Mouse (Mus musculus): ENCODE measurements around the gene Kdf1.
"Not testable (repeated sequence)": the region's sequence is repeated elsewhere in the genome, so short reads cannot be mapped to it uniquely, and the experiment has no call there.

The Kdf1 gene

DNA sequence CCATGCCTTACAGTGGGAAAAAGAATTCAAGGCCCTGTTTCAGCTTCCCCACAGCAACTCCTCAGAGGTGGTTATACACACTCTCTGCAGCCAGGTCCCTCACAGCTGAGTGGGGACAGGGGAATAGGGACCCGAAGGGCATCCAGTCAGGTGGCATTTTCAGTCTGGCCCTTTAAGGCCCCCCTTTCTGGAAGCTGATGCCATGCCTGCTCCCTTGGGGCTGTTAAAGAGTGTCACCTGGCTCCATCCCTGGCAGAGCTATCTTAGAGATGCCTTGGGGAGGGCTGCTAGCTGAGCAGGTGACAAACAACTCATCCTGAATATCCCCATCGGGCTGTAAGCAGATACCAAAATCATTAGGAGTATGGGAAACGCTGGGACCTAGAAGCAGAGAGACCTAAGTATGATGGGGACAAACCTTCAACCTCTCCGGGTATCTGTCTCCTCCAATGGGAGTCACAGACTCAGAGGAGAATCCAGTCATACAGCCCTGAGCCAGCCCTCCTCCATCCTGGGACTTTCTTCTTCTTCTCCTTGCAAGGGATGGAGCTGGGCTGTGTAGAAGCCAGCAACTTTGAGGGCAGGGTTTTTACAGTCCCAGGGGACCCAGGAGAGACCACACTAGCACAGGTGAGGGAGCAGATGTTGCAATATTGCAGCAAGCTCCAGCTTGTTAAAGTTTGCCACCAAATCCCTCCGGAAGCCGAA, 21.9 kb upstream of the Kdf1 start:
- DNase-seq = no peak

DNA sequence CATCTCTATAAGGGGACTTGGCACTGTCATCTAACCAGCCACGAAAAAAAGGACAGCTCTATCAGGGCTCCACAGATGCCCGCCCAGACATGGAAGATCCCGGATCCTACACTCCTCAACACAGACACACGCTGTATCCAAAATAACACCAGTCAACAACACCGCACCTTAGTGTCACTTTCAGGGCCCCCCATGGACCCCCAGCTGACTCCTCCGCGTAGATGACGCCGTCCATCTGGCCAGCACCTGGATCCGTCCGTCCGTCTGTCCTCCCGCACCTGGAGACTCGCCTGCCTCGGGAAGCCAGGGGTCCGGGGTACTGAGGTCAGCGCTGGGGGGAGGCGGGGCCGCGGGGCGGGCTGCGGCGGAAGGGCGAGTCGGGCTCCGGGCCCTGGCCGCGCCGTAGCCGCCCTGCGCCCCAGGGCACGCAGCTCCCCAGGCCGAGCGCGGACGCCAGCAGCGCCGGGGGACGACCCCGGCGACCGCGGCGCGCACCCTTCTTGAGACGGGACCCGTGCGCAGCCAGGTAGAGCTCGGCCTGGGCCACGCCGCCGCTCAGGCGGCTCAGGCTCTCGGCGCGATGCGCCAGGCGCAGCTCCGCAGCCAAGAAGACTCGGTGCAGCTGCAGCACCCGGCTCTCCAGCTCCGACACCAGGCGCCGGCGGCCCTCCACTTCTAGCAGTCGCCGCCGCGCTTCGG, 21.2 kb upstream of the Kdf1 start:
- peak in 1 of 2 experiments; percentile 27 for DNase-seq

DNA sequence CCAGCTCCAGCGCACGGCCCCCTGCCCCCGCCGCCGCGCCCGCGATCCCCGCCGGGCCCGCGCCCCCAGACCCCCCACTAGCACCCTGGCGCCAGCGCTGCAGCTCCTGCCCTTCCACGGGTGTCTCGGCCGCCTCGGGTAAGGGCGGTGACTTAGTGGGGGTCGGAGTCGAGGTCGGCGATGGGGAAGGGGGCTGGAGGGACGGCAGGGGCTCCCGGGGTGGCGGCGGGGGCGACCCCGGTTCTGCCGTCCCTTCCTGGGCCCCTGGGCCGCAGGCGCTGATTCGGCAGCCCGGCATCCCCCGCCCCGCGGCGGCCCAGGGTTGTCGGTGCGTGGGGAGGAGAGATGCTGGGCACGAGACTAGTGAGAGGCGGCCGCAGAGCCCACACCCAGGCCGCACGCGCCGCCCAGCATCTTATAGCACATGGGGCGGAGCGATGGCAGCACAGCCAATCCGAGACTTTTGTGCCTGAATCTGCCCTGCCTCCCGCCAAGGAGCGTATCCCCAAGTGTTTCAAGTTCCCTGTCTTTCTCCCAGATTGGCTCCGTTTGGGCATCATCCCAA, 20.5 kb upstream of the Kdf1 start, which contains the start of gene Trnp1:
TSS of gene Trnp1 (minus strand) at position 391 of the 565 bp plus-strand sequence.
- DNase-seq = peak; percentile 62 to 66

DNA sequence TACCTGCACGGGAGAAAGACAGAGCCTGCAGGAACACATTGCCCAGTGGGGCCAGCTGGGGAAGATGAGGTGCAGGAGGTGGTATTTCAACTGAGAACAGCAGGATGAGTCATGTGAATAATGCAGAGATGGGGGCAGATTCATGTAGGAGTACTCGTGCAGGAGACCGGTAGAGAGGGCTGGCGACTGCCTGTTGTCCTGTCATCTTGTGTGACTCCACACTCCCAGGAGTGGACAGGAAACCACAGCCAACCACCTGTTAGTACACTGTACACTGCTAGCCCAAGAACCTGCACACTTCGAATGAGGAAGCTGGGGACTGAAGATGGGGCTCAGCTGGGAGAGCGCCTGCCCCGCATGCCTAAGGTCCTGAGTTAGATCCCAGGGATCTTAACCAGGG, 17.2 kb upstream of the Kdf1 start:
- no peak for DNase-seq

DNA sequence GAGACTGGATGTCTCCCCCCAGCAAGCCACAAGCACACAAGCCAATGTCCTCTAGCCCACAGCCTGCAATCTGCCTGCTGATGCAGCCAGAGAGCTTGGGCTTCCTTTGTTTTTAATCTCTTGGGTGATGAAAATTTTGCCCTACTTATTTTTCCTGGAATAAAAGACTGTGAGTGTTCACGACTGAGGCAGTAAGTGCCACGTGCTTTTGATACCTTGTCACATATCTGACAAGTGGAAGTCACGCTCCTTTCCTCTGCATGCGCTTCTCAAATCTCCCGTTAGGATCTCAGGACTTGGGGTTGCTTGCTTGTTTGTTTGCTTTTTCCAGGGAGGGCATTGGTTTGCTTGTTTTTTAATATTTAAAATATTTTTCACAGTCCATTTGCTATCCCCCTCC, 14.5 kb upstream of the Kdf1 start:
- no peak for DNase-seq

DNA sequence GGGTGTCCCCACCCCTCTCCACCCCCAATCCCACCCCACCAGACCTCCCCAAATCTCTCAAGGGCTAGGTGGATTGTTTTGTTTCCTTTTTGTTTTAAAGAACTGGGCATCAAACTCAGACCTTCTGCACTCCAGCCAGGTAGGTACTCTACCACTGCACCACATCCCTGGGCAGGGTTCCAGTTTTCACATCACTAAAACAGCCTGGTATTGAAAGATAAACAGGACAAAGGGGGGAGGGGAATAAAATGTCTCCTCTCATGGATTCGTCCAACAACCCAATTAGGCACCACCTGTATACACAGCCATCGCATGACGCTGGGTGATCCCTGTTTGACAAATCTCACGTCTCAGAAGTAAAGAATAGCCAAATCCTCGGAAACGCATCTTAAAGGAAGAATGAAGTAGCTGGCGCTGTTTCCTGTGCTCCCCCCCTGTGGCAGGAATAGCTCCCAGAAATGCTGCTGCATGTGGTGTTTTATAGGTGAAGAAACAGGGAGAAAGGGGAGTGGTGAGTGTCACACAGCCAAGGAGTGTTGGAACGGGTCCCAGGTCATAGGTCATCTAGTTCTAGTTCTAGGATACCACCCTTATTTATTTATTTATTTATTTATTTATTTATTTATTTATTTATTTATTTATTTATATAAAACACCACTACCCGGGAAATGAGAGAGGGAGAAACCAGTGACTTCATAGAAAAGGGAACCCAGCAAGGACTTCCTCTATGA, 13.8 kb upstream of the Kdf1 start:
- no peak for DNase-seq

DNA sequence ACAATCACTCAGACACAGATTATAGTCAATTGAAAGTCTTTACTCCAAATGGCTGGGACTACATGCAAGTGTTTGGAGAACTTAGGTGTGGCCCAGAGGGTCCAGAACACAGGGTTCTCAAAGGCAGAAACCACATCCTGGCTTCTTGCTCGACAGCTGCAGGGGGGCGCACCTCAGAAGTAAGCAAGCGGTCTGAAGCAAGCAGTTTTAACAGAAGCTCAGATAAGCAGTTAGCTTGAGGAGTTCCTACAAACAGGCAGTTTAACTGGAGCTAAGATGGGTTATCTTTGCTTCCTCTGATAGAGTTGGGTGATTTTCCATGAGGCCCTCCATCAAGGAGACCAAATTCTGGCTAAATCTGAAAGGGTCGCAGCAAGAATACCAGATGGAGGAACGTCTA, 12.2 kb upstream of the Kdf1 start:
- DNase-seq = no peak

DNA sequence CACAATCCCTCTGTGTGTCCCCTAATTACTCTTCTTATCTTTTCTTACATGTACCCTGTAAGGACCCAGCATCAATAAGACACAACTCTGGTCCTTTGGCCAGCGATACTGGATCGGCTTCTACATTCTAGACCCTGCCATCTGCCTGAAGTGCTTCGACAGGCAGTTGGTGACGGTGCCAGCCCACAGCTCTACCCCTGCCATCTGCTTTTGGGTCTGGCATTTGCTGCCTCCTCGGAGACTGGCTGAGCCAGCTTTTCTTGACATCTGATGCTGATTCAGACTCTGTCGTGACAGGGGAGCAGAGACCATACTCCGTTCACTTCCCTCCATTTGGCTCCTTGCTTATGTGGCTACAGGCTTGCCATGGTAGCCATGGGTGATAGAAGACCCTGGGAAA, 9.8 kb upstream of the Kdf1 start:
- no peak for DNase-seq

DNA sequence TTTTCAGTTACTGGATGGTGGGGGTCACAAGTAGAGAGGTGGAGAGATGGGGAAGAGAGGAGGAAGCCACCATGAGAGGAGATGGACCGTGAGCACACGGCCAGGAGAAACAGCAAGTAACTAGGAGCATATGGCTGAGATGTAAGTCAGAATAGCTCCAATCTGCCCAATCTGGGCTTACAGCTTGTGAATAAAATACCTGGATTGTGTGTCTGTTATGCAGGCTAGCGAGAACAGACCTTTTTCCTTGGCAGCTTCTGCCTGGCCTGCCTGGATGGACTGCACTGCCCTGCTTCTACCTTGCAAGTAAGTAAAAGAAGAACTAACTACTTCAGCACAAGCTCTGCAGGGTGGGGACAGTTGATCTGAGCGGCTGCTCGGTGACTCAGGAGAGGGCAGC, 7.7 kb upstream of the Kdf1 start:
- DNase-seq = no peak

DNA sequence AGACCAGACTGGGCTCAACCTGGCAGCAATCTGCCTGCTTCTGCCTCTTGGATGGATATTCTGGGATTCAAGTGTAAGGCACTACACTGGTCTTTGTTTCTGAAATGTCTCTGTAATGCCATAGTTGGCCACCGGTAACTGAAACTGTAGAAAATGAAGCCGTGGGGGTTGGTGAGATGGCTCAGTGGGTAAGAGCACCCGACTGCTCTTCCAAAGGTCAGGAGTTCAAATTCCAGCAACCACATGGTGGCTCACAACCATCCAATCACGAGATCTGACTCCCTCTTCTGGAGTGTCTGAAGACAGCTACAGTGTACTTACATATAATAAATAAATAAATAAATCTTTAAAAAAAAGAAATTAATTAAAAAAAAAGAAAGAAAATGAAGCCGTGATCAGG, 6.3 kb upstream of the Kdf1 start:
- not testable (repeated sequence) for DNase-seq

DNA sequence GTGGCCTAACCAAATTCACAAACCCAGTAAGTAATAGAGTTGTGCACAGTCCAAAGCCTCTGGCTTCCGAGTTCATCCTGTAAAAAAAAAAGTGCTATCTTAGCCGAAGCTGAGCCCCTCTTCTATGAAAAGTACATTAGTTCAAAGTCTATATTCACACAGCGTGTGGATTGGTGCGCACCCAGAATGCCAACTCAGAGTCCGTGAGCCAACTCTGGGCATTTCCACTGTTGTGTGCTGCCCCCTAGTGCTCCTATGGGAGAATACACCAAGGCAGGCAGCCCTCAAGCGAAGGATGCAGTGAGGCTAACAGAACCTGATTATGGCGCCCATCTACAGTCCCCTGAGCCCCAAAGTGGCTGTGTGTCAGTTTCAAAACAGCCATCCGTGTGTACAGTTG, 5.8 kb upstream of the Kdf1 start:
- peak; percentile 79 to 80 for DNase-seq

DNA sequence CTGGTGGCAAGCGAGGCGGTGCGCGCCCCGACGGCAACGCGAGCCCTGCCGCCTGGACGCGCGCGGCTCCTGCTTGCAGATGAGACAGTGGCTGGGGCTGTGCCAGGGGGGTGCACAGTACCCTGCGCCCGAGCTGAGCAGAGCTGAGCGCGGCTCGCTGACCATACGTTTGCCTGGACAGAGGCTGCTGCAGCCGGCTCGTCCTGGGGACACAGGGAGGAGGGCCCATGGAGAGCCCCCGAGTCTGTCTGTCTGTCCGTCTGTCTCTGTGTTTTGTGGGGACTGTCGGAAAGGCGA, 554 bp downstream of the Kdf1 start:
- no peak for DNase-seq

DNA sequence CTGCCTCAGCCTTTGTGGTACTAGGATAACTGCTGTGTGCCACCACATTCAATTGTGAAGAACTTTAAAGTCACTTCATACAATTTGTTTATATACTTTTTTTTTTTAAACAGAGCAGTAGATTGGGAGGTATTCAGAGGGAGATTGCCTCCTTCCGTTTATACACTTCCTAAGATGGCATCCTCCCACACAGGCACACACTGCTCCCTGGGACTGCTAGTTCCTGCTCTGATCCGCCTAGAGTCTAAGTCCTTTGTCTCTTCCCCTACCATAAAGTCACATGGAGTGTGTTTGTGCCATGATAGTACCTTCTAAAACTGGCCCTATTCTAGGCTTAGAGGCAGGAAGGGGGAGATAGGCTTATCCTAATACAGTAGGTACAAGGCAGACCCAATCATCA, 2.7 kb downstream of the Kdf1 start:
- no peak for DNase-seq

DNA sequence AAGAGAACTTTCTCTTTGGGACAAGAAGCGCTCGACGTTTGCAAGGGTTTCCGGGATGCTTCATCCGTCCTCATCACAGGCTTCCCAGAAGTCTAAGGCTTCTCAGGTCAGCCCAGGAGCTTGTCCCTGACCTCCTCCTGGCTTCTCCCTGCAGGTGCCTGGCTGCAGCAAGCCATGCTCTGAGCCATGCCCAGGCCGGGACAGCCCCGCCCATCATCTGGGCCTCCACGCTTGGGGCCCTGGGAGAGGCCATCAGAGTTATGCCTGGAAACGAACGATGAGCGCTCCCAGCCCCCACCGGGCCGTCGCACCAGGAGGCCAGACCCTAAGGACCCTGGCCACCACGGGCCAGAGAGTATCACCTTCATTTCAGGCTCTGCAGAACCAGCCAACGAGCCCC, 9.0 kb downstream of the Kdf1 start:
- no peak for DNase-seq

DNA sequence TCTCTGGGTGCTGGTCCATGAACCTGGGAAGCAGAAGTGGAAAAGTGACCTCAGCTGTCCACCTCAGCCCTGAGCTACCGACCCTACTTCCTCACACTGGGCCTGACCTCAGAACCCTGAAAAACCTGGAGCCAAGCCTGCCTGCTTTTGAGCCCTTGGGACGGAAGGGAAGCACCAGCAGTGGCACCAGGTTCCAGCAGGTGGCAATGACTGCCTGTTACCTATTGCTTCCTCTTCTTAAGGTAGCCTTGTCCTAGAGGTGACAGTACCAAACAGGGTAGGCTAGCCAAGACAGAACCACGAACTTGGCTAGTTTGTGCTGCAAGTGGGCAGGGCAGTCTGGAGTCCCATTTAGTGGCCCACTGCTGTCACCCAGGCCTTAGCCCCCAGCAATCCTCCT, 14.0 kb downstream of the Kdf1 start:
- no peak for DNase-seq

DNA sequence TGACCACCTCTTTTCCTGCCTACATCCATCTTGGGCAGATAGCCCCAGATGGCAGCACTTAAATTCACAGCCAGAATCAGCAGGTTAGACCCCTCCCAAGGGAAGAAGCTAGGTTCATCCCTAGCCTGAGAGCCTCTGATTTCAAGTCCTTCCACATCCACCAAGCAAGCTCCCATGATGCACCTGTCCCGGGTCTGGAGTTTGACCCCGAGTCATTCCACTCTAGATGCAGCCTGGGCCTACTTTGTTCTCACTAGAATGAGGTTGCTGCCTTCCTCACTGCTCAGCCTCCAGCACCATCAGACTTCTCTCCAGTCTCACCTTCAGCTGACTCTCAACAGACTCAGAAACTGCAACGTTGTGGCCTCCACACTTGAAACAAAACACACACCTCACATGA, 17.3 kb downstream of the Kdf1 start:
- DNase-seq = no peak

DNA sequence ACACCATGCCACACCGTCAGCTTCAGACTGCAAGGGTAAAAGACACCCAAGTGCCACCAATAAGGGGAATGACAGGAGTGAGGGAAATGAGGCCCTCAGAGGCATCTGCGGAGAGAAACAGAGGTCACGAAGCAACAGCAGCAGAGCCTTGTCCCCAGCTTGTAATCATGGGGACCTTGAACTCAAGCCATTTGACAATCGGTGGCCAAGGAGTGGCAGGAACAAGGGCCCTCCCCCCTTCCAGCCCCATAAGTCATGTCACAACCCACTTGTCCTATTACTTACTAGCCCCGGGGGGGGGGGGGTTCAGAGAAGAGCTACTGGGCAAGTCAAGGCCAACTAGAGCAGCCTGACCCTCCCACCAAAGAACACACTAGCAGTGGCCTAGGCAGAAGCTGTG, 17.9 kb downstream of the Kdf1 start:
- no peak for DNase-seq

DNA sequence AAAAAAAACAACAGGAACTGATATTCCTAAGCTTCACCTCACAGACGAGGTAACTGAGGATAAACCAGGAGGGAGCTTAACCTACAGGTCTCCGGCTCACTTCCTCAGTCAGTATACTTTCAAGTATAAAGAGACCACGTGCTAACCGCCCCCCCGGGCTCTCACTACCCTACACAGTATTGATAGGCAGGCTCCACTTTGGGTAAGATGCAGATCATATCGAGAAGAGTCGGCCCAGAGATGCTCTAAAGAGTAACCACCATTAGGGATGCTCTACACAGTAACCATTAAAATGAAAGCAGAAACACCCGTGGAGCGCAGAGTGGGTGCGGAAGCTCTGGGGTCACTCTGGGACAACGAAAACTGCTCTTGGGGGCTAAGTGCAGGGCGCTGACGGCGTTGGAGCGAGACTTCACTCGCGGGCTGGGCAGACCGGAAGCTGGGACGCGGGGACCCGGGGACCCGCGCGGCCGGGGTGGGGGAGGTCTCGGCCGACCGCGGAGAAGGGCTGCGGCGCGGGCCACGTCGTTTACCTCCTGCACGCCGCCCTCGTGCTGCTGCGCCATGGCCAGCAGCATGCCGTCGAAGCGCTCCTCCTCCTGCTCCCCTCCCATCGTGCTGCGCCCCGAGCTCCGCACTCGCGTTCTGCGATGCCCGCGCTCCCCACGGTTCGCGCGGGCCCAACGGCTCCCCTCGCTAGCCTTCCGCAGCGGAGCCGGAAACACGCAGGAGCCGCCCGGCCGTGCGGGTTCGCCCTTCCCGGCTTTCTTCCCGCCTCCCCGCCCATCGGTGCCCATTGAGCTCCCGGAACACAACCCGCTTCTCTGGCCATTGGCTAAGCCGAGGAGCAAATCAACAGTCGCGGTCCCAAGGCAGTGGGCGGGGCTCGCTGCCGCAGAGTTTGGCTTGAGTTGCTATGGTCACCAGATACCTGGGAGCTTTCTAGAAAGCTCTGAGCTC, 26.8 kb downstream of the Kdf1 start, which contains the start of gene Nudc:
TSS of gene Nudc (minus strand) at position 725 of the 960 bp plus-strand sequence.
- peak; percentile 95 to 96 for DNase-seq

DNA sequence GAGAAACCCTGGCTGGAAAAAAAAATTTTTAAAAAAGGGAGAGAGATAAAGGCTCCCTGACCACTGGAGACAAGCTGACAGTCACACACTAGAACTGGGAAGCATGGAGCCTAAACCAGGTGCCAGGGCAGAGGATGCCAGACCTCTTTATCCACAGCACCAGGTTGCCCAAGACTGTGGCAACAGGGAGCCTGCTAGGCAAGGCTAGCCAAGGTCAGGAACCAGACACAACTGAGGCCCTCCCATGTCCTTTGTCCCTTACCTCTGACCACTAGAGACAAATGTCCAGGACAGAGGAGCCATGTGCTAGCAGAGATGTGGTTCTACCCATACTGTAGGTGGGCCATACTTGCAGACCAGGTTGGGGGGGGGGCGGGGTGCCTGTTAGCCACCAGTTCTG, 33.3 kb downstream of the Kdf1 start:
- no peak for DNase-seq

DNA sequence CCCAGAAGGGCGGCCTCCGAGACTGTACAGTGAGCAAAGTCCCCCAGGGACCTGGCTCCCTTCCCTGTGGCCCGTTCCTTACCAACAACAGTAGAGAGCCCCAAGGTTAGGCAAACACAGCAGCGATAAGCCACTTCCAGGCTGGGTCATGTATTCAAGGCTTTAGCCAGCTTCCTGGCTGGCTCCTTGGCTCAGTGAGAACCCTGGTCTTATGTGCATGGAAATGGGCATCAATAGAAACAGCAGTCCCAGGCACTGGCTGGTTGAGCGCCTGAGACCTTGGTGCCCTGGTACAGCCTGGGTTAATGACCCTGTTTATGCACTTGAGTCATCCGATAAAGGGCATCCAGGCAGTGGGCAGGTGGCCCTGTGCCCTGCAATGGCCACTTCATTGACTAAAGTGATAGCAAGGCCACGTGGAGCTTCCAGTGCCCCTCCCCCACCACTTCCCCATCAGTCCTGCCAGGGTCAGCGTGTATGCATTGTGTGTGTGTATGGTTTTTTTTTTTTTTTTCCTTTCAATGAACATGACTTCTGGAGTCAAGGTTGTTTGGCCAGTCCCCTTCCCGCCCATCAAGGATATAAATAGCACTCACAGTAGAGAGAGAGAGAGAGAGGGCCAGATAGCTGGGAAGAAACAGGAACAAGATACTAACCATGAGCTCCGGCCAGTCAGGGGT, 34.1 kb downstream of the Kdf1 start, which contains the start of gene Nr0b2:
TSS of gene Nr0b2 (plus strand) at position 609 of the 680 bp plus-strand sequence.
- DNase-seq = peak; percentile 20 to 21

DNA sequence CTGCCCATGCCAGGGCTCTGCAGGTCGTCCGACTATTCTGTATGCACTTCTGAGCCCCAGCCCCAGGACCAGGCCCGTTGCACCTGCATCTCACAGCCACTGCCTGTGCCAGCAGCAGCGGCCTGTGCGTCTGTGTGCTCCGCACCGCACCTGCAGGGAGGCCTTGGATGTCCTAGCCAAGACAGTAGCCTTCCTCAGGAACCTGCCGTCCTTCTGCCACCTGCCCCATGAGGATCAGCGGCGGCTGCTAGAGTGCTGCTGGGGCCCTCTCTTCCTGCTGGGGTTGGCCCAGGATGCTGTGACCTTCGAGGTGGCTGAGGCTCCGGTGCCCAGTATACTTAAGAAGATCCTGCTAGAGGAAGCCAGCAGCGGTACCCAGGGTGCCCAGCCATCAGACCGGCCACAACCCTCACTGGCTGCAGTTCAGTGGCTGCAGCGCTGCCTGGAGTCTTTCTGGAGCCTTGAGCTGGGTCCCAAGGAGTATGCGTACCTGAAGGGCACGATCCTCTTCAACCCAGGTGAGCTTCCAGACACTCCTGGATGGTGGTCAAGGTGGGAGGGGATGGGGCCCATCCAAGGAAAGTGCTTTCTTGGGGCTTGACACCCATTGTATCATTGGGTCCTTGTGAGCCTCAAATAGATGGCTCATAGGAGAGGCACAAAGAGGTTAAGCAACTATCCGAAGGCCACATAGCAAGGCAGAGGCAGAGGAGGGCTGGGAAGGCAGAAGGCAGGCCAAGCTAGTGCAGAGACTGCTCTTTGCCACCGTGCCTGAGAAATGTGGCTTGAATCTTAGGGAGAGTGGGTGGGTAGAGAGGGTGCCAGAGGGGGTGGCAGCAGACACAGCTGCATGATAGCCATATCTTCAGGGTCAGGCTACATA, 34.9 kb downstream of the Kdf1 start:
- DNase-seq = no peak

Data from B cell, adult 2 months (primary cell).